Mouse (Mus musculus): ENCODE measurements around the gene Cacnb1. TPM values are rescaled to one million over a fixed set of nuclear protein-coding genes. Genes with fewer than 3 reads are reported as not detected.

Cacnb1 gene
- total RNA-seq (2021): 1 to 10 TPM; 7.4 to 8.0 TPM

GRCm38 (mm10) chr11:98022555-98023371 lies at the start of gene Cacnb1:
Cacnb1 (minus strand) TSS chr11:98023034.
- intact Hi-C loops (cut with DNase I): no loop called here
- DNase-seq: peak; percentile 75 to 76

- DNase-seq: no peak
- intact Hi-C loops (cut with DNase I): no loop called here
Measured at GRCm38 (mm10) chr11:98067255-98067654, 44.4 kb upstream of the Cacnb1 start.

GRCm38 (mm10) chr11:98066201-98066600 lies 43.4 kb upstream of the Cacnb1 start:
- no peak for DNase-seq
- intact Hi-C loops (cut with DNase I): no loop called here

- intact Hi-C loops (cut with DNase I): no loop called here
- peak; percentile 75 to 81 for DNase-seq
Measured at GRCm38 (mm10) chr11:98061904-98062562, 39.2 kb upstream of the Cacnb1 start.

GRCm38 (mm10) chr11:98061441-98061840 lies 38.6 kb upstream of the Cacnb1 start:
- DNase-seq: no peak
- intact Hi-C loops (cut with DNase I): no loop called here

- intact Hi-C loops (cut with DNase I): no loop called here
- DNase-seq: no peak
Measured at GRCm38 (mm10) chr11:98060104-98060692, 37.4 kb upstream of the Cacnb1 start.

- DNase-seq: no peak
- intact Hi-C loops (cut with DNase I): no loop called here
Measured at GRCm38 (mm10) chr11:98059662-98060061, 36.8 kb upstream of the Cacnb1 start.

GRCm38 (mm10) chr11:98057998-98058397 lies 35.2 kb upstream of the Cacnb1 start:
- DNase-seq: no peak
- intact Hi-C loops (cut with DNase I): no loop called here

- DNase-seq: no peak
- intact Hi-C loops (cut with DNase I): no loop called here
Measured at GRCm38 (mm10) chr11:98057466-98057865, 34.6 kb upstream of the Cacnb1 start.

GRCm38 (mm10) chr11:98052989-98053834 lies 30.4 kb upstream of the Cacnb1 start, which contains the start of gene Stac2:
Stac2 (minus strand) TSS chr11:98053462.
- intact Hi-C loops (cut with DNase I): no loop called here
- peak; percentile 72 to 77 for DNase-seq

GRCm38 (mm10) chr11:98052129-98052988 lies 29.5 kb upstream of the Cacnb1 start:
- intact Hi-C loops (cut with DNase I): no loop called here
- DNase-seq: no peak

- no peak for DNase-seq
- intact Hi-C loops (cut with DNase I): no loop called here
Measured at GRCm38 (mm10) chr11:98051611-98052128, 28.8 kb upstream of the Cacnb1 start.

- DNase-seq: no peak
- intact Hi-C loops (cut with DNase I): no loop called here
Measured at GRCm38 (mm10) chr11:98050940-98051339, 28.1 kb upstream of the Cacnb1 start.

GRCm38 (mm10) chr11:98050520-98050815 lies 27.6 kb upstream of the Cacnb1 start:
- intact Hi-C loops (cut with DNase I): no loop called here

GRCm38 (mm10) chr11:98049672-98050519 lies 27.1 kb upstream of the Cacnb1 start:
- intact Hi-C loops (cut with DNase I): no loop called here
- DNase-seq: no peak

More at GRCm38 (mm10) chr11:98050520-98050815, 27.6 kb upstream of the Cacnb1 start:
- no peak for DNase-seq

- intact Hi-C loops (cut with DNase I): no loop called here
- DNase-seq: peak; percentile 54 to 72
Measured at GRCm38 (mm10) chr11:98047745-98048144, 24.9 kb upstream of the Cacnb1 start.

- no peak for DNase-seq
- intact Hi-C loops (cut with DNase I): no loop called here
Measured at GRCm38 (mm10) chr11:98046466-98046865, 23.6 kb upstream of the Cacnb1 start.

- no peak for DNase-seq
- intact Hi-C loops (cut with DNase I): no loop called here
Measured at GRCm38 (mm10) chr11:98045596-98045995, 22.8 kb upstream of the Cacnb1 start.

GRCm38 (mm10) chr11:98044074-98044473 lies 21.2 kb upstream of the Cacnb1 start:
- DNase-seq: no peak
- intact Hi-C loops (cut with DNase I): no loop called here
